Mouse (Mus musculus): Measurements from ENCODE around the gene Alb.

DNA sequence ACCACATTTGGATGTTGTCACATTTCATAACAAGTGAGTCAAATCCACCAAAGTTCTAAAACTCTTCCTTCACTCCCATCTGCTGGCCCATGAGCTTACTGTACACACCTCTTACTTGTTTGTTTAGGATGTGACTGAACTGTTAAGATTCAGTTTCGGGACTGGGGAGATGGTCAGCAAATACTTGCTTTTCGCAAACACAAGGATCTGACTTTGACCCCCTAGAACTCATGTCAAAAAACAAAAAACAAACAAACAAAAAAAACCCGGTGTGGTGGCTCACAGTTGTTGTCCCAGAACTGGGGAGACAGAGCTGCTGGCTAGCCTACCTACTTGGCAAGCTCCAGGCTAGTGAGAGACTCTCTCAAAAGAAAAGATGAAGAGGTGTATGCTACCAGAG is 35.5 kb upstream of the Alb start:
- TF ChIP-seq CHD2 (IDR thresholded peaks at IDR 0.05; ENCODE audit: low read length), result no peak
- no peak for TF ChIP-seq GABPA (IDR thresholded peaks at IDR 0.05; ENCODE audit: low read depth, low read length)
- TF ChIP-seq MEF2A (IDR thresholded peaks at IDR 0.05; ENCODE audit: extremely low read depth, insufficient replicate concordance, low read depth, low read length, poor library complexity, severe bottlenecking), result no peak
- no peak for TF ChIP-seq EP300 (IDR thresholded peaks at IDR 0.05; ENCODE audit: low read depth in 1 of 2, low read length in 2 of 2)
- TF ChIP-seq POLR2AphosphoS2 (IDR thresholded peaks at IDR 0.05; ENCODE audit: low read length), result no peak
- no peak for TF ChIP-seq GATA1 (IDR thresholded peaks at IDR 0.05; ENCODE audit: low read depth, low read length)

Measured in MEL (cell line).